Mouse (Mus musculus): ENCODE measurements around the gene Rnf215. TPM values are rescaled to one million over a fixed set of nuclear protein-coding genes. Genes with fewer than 3 reads are reported as not detected.
A peak's percentile ranks its signal among the peaks of the same experiment; 100 is the strongest.

Rnf215 gene
- polyA plus RNA-seq, 1 experiment from 2014 or later = 19.6 TPM

GRCm38 (mm10) chr11:4095171-4096053, 39.6 kb upstream of the Rnf215 start, which contains the start of gene Mtfp1:
Gene Mtfp1 (minus strand): TSS chr11:4095445.
- ATAC-seq (ENCODE audit: low FRiP score, low TSS enrichment) (no peak), DNase-seq (ENCODE audit: low spot score) (peak; percentile 68)
- H3K4me3 ChIP-seq (ENCODE audit: low read depth, low read length) = peak within 1 kb of the TSS; percentile 53
- H3K9ac ChIP-seq (ENCODE audit: low read length) = peak within 1 kb of the TSS; percentile 61
- TF ChIP-seq CTCF (IDR thresholded peaks at IDR 0.05; ENCODE audit: low read depth) (peak; percentile 40), EP300 (optimal IDR thresholded peaks at IDR 0.05) (no peak)
- peak within 1 kb of the TSS; percentile 86 for H3K27ac ChIP-seq (replicated peaks)
- H3K27me3 ChIP-seq (ENCODE audit: control insufficient read depth, insufficient read depth, low read length) = no peaks in the 10 kb centered on the region
- H3K4me2 ChIP-seq (replicated peaks; ENCODE audit: low read depth) = peak within 1 kb of the TSS; percentile 78
- no peaks in the 10 kb centered on the region for H3K9me3 ChIP-seq (ENCODE audit: control insufficient read depth, low read length)
- no peaks in the 10 kb centered on the region for H3K36me3 ChIP-seq (ENCODE audit: control insufficient read depth, insufficient read depth, low read length)
- WGBS = 4% methylated on average over 31 of the region's 34 CpGs
- H3K4me1 ChIP-seq (replicated peaks; ENCODE audit: control insufficient read depth, insufficient read depth) = peaks cover 7% of the 10 kb centered on the region

- Histone ChIP-seq H3K36me3 (ENCODE audit: control insufficient read depth, insufficient read depth, low read length) (no peaks in the 10 kb centered on the region), H3K27me3 (ENCODE audit: control insufficient read depth, insufficient read depth, low read length) (no peaks in the 10 kb centered on the region), H3K9ac (ENCODE audit: low read length) (peak overlapping the region; percentile 71), H3K9me3 (ENCODE audit: control insufficient read depth, low read length) (no peaks in the 10 kb centered on the region), H3K27ac (replicated peaks) (peak overlapping the region; percentile 90), H3K4me1 (replicated peaks; ENCODE audit: control insufficient read depth, insufficient read depth) (peaks cover 7% of the 10 kb centered on the region), H3K4me3 (ENCODE audit: low read depth, low read length) (peak overlapping the region; percentile 43), H3K4me2 (replicated peaks; ENCODE audit: low read depth) (peak overlapping the region; percentile 78)
- DNase-seq (ENCODE audit: low spot score) (peak; percentile 98), ATAC-seq (ENCODE audit: low FRiP score, low TSS enrichment) (peak; percentile 91)
- 2% methylated on average over 45 of the region's 45 CpGs for WGBS
- peak; percentile 96 for TF ChIP-seq EP300 (optimal IDR thresholded peaks at IDR 0.05)
- 0 out of 2 replicates have a peak, but pooled peaks have one; percentile 1 for TF ChIP-seq CTCF (IDR thresholded peaks at IDR 0.05; ENCODE audit: low read depth)
Observed at GRCm38 (mm10) chr11:4096054-4096984, 38.7 kb upstream of the Rnf215 start.

- no peak for ATAC-seq (ENCODE audit: low FRiP score, low TSS enrichment)
- peak overlapping the region; percentile 43 for H3K4me3 ChIP-seq (ENCODE audit: low read depth, low read length)
- H3K4me1 ChIP-seq (replicated peaks; ENCODE audit: control insufficient read depth, insufficient read depth) = peaks cover 7% of the 10 kb centered on the region
- DNase-seq (ENCODE audit: low spot score) = peak; percentile 26
- H3K27ac ChIP-seq (replicated peaks) = peak overlapping the region; percentile 90
- WGBS = 23% methylated on average over 10 of the region's 10 CpGs
- H3K4me2 ChIP-seq (replicated peaks; ENCODE audit: low read depth) = peak overlapping the region; percentile 78
- TF ChIP-seq CTCF (IDR thresholded peaks at IDR 0.05; ENCODE audit: low read depth) (no peak), EP300 (optimal IDR thresholded peaks at IDR 0.05) (no peak)
- H3K36me3 ChIP-seq (ENCODE audit: control insufficient read depth, insufficient read depth, low read length) = no peaks in the 10 kb centered on the region
- H3K27me3 ChIP-seq (ENCODE audit: control insufficient read depth, insufficient read depth, low read length) = no peaks in the 10 kb centered on the region
- peak overlapping the region; percentile 71 for H3K9ac ChIP-seq (ENCODE audit: low read length)
- no peaks in the 10 kb centered on the region for H3K9me3 ChIP-seq (ENCODE audit: control insufficient read depth, low read length)
Observed at GRCm38 (mm10) chr11:4097091-4097621, 37.8 kb upstream of the Rnf215 start.

- no peak for ATAC-seq (ENCODE audit: low FRiP score, low TSS enrichment)
- no peak for DNase-seq (ENCODE audit: low spot score)
Observed at GRCm38 (mm10) chr11:4098120-4098519, 36.9 kb upstream of the Rnf215 start.

GRCm38 (mm10) chr11:4098816-4099215, 36.2 kb upstream of the Rnf215 start:
- DNase-seq (ENCODE audit: low spot score) (no peak), ATAC-seq (ENCODE audit: low FRiP score, low TSS enrichment) (no peak)
- H3K4me2 ChIP-seq (replicated peaks; ENCODE audit: low read depth) = no peak overlapping the region
- H3K9me3 ChIP-seq (ENCODE audit: control insufficient read depth, low read length) = no peaks in the 10 kb centered on the region
- no peaks in the 10 kb centered on the region for H3K27me3 ChIP-seq (ENCODE audit: control insufficient read depth, insufficient read depth, low read length)
- TF ChIP-seq CTCF (IDR thresholded peaks at IDR 0.05; ENCODE audit: low read depth) = no peak
- no peak for TF ChIP-seq EP300 (optimal IDR thresholded peaks at IDR 0.05)
- no peak overlapping the region for H3K9ac ChIP-seq (ENCODE audit: low read length)
- no peaks in the 10 kb centered on the region for H3K36me3 ChIP-seq (ENCODE audit: control insufficient read depth, insufficient read depth, low read length)
- WGBS = 60% methylated on average over 7 of the region's 7 CpGs
- no peak overlapping the region for H3K4me3 ChIP-seq (ENCODE audit: low read depth, low read length)
- peaks cover 7% of the 10 kb centered on the region for H3K4me1 ChIP-seq (replicated peaks; ENCODE audit: control insufficient read depth, insufficient read depth)
- no peak overlapping the region for H3K27ac ChIP-seq (replicated peaks)

More at GRCm38 (mm10) chr11:4098120-4098519, 36.9 kb upstream of the Rnf215 start:
- Histone ChIP-seq H3K4me2 (replicated peaks; ENCODE audit: low read depth) (no peak overlapping the region), H3K27ac (replicated peaks) (no peak overlapping the region), H3K27me3 (ENCODE audit: control insufficient read depth, insufficient read depth, low read length) (no peaks in the 10 kb centered on the region), H3K4me3 (ENCODE audit: low read depth, low read length) (no peak overlapping the region), H3K9me3 (ENCODE audit: control insufficient read depth, low read length) (no peaks in the 10 kb centered on the region), H3K36me3 (ENCODE audit: control insufficient read depth, insufficient read depth, low read length) (no peaks in the 10 kb centered on the region), H3K9ac (ENCODE audit: low read length) (no peak overlapping the region), H3K4me1 (replicated peaks; ENCODE audit: control insufficient read depth, insufficient read depth) (peaks cover 7% of the 10 kb centered on the region)
- 63% methylated on average over 8 of the region's 8 CpGs for WGBS
- TF ChIP-seq EP300 (optimal IDR thresholded peaks at IDR 0.05) (no peak), CTCF (IDR thresholded peaks at IDR 0.05; ENCODE audit: low read depth) (peak; percentile 44)

Measured in stomach, postnatal 0 days (tissue).